Mouse (Mus musculus) 416B (cell line): Measurements from ENCODE around the gene Eef2.
"Not testable (repeated sequence)": the region's sequence is repeated elsewhere in the genome, so short reads cannot be mapped to it uniquely, and the experiment has no call there.

ENCODE experiments used
- DNase-seq: peaks from one replicate; pipeline ENCODE4 v3.0.0; 2011; ENCODE audit warnings: low read depth

The Eef2 gene

DNA sequence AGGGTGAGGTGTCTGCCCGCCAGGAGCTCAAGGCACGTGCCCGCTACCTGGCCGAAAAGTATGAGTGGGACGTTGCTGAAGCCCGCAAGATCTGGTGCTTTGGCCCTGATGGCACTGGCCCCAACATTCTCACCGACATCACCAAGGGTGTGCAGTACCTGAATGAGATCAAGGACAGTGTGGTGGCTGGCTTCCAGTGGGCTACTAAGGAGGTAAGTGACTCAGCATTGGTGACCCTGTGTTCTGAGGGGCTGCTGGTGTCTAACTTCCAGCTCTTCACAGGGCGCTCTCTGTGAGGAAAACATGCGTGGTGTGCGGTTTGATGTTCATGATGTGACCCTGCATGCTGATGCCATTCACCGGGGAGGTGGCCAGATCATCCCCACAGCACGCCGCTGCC lies 4.5 kb downstream of the Eef2 start:
- DNase-seq = no peak

- DNase-seq = not testable (repeated sequence)
Observed at GRCm38 (mm10) chr10:81181860-81182259, 5.4 kb downstream of the Eef2 start.

DNA sequence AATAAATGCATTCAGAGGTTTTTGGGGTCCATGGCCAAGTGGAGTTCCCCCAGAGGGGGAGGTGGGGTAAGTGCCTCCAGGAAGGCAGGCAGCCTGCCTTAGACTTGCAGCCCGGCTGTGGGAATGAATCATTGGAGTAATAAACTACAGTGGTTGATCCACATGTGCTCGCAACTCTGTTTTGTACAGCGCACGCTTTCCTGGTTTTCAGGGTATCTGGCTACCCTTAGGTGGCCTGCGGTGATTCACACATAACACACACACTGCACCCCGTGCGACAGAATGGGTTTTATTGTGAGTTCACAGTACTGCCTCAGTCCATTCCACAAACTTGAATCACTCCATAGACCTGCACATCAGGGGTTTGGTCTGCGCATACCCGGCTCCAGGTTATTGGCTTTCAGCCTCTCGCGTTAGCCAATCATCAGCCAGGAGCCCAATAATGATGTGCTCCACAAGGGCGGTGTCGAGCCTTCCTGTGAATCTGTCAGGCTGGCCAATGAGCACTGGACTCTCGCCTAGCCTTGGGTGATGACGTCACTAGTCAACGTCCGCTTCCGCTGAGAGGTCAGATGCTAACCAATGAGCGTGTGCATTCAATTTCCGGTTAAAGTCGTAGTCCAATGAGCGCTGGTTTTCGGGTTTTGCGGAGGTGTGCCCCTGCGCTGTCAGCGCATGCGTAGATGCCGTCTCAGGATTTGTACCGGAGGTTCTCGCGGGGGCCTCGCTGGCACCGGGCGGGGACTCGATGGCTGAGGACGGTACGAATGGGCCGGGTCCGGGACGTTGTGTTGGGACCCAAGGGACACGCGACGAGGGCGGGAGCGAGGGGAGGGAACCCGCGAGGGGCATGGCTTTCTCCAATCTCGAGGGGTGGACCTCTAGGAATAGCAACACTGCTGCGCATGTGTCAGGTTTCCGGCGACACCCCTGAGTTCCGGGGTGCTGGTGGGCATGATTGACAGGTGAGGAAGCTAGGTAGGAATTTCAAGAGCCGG lies 6.2 kb downstream of the Eef2 start, which contains the start of gene Dapk3:
TSS of gene Dapk3 (plus strand) at position 670 of the 998 bp plus-strand sequence.
- peak; percentile 100 for DNase-seq

DNA sequence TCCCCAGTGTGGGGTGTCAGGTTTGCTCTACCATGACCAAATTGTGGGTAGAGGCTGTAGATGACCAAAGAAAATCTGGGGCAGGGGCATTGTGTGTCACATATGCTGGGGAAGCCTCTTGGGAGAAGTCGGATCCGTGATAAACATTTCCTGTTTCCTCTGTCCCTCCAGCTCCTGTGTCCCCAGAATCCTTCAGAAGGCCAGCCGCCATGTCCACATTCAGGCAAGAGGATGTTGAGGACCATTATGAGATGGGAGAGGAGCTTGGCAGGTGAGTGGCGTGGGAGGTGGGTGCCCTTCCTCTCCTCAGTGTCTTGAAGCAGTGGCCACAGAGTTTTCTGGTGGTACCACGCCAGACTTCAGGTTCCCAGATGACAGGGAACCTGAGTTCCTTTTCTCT lies 7.4 kb downstream of the Eef2 start, which contains the start of gene 4930442H23Rik:
TSS of gene 4930442H23Rik (minus strand) at position 45 of the 400 bp plus-strand sequence.
- no peak for DNase-seq

GRCm38 (mm10) chr10:81184765-81185164 lies 8.3 kb downstream of the Eef2 start:
- DNase-seq = no peak

- DNase-seq = no peak
Observed at GRCm38 (mm10) chr10:81187161-81187560, 10.7 kb downstream of the Eef2 start.

DNA sequence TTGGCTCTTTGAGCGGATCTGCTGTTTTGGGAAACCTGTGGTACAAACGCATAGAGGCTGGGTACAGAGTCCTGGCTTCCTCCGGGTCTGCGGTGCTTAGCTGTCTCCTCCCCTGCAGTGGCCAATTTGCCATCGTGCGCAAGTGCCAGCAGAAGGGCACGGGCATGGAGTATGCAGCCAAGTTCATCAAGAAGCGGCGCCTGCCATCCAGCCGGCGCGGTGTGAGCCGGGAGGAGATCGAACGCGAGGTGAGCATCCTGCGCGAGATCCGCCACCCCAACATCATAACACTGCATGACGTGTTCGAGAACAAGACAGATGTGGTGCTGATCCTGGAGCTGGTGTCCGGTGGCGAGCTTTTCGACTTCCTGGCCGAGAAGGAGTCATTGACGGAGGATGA lies 13.4 kb downstream of the Eef2 start:
- DNase-seq = no peak

DNA sequence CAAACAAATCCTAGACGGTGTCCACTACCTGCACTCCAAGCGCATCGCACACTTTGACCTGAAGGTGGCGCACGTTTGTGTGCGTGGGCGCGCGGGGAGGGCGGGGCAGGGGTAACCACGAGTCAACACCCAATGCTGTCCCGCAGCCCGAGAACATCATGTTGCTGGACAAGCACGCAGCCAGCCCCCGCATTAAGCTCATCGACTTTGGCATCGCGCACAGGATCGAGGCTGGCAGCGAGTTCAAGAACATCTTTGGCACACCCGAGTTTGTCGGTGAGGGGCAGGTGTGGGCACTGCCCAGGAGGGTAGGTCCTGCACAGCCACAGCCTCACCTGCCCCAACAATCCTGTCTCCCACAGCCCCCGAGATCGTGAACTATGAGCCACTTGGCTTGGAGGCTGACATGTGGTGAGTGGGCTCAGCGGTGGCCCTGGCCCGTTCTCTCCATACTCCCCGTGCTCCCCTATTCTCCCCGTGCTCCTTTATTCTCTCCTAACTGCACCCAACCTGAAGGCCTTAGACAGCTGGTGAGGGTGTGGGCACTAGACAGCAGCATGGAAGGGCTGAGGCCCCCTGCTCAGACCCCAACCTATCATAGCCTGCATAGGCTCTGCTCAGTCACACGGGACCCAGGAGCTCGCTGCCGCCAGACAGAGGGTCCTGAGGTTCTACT lies 13.9 kb downstream of the Eef2 start:
- peak; percentile 54 for DNase-seq

GRCm38 (mm10) chr10:81190912-81191321 lies 14.5 kb downstream of the Eef2 start:
- DNase-seq = peak; percentile 56

DNA sequence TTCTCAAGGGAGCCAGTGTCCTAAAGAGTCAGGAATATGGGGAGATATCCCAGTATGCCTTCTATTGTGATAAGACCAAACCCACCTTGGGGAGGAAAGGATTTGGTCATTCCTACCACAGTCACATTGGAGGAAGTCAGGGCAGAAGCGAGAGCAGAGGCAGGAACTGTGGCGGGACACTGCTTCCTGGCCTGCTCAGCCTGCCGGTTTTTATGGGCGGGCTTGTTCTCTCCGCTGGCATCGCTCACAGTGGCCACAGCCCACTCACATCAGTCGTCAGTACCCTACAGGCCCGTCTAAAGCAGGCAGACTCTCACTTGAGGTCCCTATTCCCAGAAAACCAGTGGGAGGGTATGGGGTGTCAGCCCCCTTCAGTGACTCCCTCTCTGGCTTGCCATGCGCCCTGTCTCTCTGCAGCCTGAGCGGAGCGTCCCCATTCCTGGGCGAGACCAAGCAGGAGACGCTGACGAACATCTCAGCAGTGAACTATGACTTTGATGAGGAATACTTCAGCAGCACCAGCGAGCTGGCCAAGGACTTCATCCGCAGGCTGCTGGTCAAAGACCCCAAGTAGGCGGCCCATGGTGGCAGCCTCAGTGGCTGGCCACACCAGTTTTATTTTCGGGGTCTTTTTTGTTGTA lies 15.0 kb downstream of the Eef2 start:
- DNase-seq = peak; percentile 81

- peak; percentile 87 for DNase-seq
Observed at GRCm38 (mm10) chr10:81192270-81192967, 16.0 kb downstream of the Eef2 start.

GRCm38 (mm10) chr10:81192968-81193501 lies 16.6 kb downstream of the Eef2 start:
- peak; percentile 45 for DNase-seq

GRCm38 (mm10) chr10:81193991-81194774 lies 17.8 kb downstream of the Eef2 start:
- no peak for DNase-seq

DNA sequence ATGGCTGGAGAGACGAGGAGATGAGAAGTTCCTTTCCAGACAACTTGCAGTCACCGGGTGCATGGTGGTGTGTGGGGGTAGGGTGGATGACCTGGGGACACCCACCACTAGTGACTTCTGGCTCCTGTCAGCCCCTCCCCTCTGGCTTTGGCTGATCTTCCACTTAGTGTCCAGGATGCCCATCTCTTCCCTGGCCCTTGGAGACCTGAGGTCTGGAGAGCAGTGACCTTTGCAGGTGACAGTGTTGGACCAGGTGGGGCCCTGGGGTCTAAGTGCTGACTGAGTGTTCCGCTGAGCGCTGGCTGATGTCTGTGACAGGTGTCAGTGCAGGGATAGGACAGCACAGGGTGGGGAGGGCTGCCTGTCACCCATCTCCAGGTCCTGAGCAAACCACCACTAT lies 18.9 kb downstream of the Eef2 start:
- DNase-seq = no peak

- DNase-seq = no peak
Observed at GRCm38 (mm10) chr10:81196470-81197065, 20.1 kb downstream of the Eef2 start.

DNA sequence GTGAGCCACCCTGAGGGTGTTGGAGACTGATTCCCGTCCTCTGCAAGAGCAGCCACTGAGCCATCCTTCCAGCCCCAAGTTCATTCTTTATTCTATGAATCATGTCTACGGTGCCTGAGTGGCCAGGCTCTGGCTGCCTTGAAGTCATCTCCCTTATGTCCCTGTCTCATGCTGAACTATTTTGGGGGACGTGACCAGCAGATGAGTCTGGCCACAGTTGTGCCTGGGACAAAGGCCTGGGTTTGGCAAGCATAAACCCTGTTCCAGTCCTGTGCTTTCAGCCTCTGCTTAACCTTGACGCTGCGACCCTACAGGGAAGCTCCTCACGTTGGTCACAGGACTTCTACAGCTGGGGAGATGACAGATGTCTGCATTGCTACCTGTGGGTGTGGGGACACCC lies 20.9 kb downstream of the Eef2 start:
- no peak for DNase-seq

- DNase-seq = peak; percentile 75
Observed at GRCm38 (mm10) chr10:81198230-81198629, 21.8 kb downstream of the Eef2 start.

DNA sequence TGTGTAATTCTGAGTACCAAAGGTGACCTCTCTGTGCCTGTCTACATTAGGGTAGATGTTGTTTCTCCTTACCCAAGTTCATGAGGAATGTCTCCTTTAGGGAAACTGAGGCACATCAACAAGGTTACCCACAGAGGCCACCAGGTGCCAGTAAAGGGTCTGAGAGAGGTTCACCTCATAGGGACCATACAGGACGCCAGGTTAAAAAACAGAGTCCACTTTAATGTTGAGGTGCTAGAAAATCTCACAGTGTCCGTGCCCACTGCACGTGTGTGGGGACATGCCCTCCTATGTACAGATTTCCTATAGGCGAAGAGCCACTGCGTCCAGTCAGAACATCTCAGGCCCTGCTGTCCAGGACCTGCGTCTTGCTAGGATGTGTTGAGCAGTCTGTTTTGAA lies 22.6 kb downstream of the Eef2 start:
- no peak for DNase-seq

DNA sequence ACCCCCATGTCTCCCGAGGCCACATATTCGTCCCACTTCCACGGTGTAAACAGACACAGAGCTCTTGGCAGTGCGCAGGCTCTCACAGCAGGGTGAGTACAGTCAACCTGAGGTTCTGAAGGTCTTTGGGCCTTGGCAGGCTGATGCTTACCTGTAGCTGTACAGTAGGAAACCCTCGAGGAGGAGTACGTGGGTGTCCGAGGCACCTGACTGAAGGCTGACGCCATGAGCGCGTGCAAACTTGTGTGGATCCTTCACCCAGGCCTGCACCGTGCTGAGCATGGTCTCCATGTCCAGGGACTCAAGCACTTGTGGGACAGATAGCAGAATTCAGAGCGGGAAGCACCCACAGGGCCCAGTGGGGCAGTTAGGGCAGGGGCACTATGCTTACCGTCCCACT lies 23.7 kb downstream of the Eef2 start:
- no peak for DNase-seq

DNA sequence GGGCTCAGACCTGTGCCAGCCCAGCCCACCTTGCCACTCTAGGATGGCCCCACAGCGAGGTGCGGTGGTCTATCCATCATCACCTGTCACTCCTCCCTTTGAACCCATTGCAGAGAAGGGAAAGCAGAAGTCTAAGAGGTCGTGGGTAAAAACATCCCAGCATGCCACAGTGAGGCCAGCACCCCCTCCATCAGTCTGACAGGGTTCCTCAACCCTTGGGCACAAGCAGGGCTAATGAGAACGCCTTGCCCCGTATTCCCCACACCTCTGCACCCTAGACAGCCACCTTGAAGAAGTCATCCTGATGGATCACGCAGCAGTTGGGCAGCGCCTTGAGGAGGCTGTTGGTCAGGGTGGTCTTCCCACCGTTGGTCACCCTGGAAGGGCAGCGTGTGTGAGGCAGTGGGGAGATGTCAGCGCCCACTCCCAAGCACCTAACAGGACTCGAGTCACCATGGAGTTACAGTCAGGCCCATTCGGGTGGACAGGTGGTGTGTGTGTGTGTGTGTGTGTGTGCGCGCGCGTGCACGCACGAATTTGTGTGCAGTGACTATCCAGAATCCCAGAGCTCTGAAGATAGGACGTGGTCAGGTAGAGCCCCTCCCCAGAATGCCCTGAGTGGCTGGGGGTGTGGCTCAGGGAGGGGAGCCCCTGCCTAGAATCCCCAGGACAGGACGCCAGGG lies 24.3 kb downstream of the Eef2 start:
- no peak for DNase-seq
